Mouse (Mus musculus): ENCODE results near the gene Ncor1.
A peak's percentile ranks its signal among the peaks of the same experiment; 100 is the strongest.

GRCm38 (mm10) chr11:62278027-62278426 is 180.3 kb downstream of the Ncor1 start:
- TF ChIP-seq POLR2A (IDR thresholded peaks at IDR 0.05; ENCODE audit: borderline replicate concordance, low read depth, low read length), result no peak
- peak; percentile 76 for TF ChIP-seq CTCF (IDR thresholded peaks at IDR 0.05; ENCODE audit: low read depth, low read length)
